Mouse (Mus musculus) adrenal gland, postnatal 14 days (tissue): Measurements from ENCODE around the gene Adamtsl5. TPM values are rescaled to one million over a fixed set of nuclear protein-coding genes. Genes with fewer than 3 reads are reported as not detected.
"Not testable (repeated sequence)": the region's sequence is repeated elsewhere in the genome, so short reads cannot be mapped to it uniquely, and the experiment has no call there.

ENCODE experiments used
- DNase-seq: peaks from one replicate; pipeline ENCODE4 v3.0.0; 2021; ENCODE audit warnings: mixed read lengths
- total RNA-seq: library from RNA; stranded (reverse); gene quantifications from 2 replicates; pipeline ENCODE4 v1.2.3, GENCODE M21; 2021

The Adamtsl5 gene
- total RNA-seq, 1 experiment from 2014 or later = 8.4 TPM

GRCm38 (mm10) chr10:80371983-80372382 is 23.8 kb upstream of the Adamtsl5 start:
- DNase-seq = no peak

- DNase-seq = peak; percentile 82
Measured at GRCm38 (mm10) chr10:80371411-80371966, 23.3 kb upstream of the Adamtsl5 start.

- DNase-seq = no peak
Measured at GRCm38 (mm10) chr10:80369995-80370747, 22.0 kb upstream of the Adamtsl5 start.

- DNase-seq = no peak
Measured at GRCm38 (mm10) chr10:80368392-80368791, 20.2 kb upstream of the Adamtsl5 start.

- peak; percentile 40 for DNase-seq
Measured at GRCm38 (mm10) chr10:80367954-80368353, 19.7 kb upstream of the Adamtsl5 start.

- DNase-seq = no peak
Measured at GRCm38 (mm10) chr10:80365736-80366135, 17.5 kb upstream of the Adamtsl5 start.

GRCm38 (mm10) chr10:80363734-80364133 is 15.5 kb upstream of the Adamtsl5 start:
- no peak for DNase-seq

GRCm38 (mm10) chr10:80357994-80358639 is 9.9 kb upstream of the Adamtsl5 start:
- peak; percentile 66 for DNase-seq

- DNase-seq = no peak
Measured at GRCm38 (mm10) chr10:80357336-80357735, 9.1 kb upstream of the Adamtsl5 start.

- DNase-seq = no peak
Measured at GRCm38 (mm10) chr10:80356737-80357136, 8.5 kb upstream of the Adamtsl5 start.

- DNase-seq = no peak
Measured at GRCm38 (mm10) chr10:80356001-80356682, 7.9 kb upstream of the Adamtsl5 start, which contains the start of gene Plk5. Gene Plk5 (plus strand): TSS chr10:80356459.

- DNase-seq = no peak
Measured at GRCm38 (mm10) chr10:80355431-80355830, 7.2 kb upstream of the Adamtsl5 start.

GRCm38 (mm10) chr10:80352727-80353126 is 4.5 kb upstream of the Adamtsl5 start:
- no peak for DNase-seq

GRCm38 (mm10) chr10:80351896-80352295 is 3.7 kb upstream of the Adamtsl5 start:
- no peak for DNase-seq

GRCm38 (mm10) chr10:80350292-80350691 is 2.1 kb upstream of the Adamtsl5 start:
- DNase-seq = peak; percentile 92

- no peak for DNase-seq
Measured at GRCm38 (mm10) chr10:80348981-80349380, 769 bp upstream of the Adamtsl5 start.

- DNase-seq = no peak
Measured at GRCm38 (mm10) chr10:80347514-80347967, 671 bp downstream of the Adamtsl5 start.

- not testable (repeated sequence) for DNase-seq
Measured at GRCm38 (mm10) chr10:80345929-80346328, 2.3 kb downstream of the Adamtsl5 start.

GRCm38 (mm10) chr10:80345122-80345521 is 3.1 kb downstream of the Adamtsl5 start:
- no peak for DNase-seq

GRCm38 (mm10) chr10:80344131-80344661 is 4.0 kb downstream of the Adamtsl5 start:
- DNase-seq = no peak

GRCm38 (mm10) chr10:80343425-80343895 is 4.8 kb downstream of the Adamtsl5 start:
- DNase-seq = no peak

GRCm38 (mm10) chr10:80342749-80343424 is 5.3 kb downstream of the Adamtsl5 start:
- DNase-seq = peak; percentile 80
